Mouse (Mus musculus) hindbrain, embryonic 16.5 days (tissue): ENCODE measurements around the gene Helz2. TPM values are rescaled to one million over a fixed set of nuclear protein-coding genes. Genes with fewer than 3 reads are reported as not detected.

Experiments used
- ATAC-seq: fragments of 200-750 bp; cut with Nextera tagmentation; 2 replicates; pipeline ENCODE4 v1.8.0; 2017; ENCODE audit warnings: moderate TSS enrichment, moderate library complexity
- H3K27ac ChIP-seq: fragments of 300-500 bp; sonication (generic); 2 replicates; pipeline ENCODE4 v1.5.1; 2014; ENCODE audit warnings: low read depth, mild to moderate bottlenecking, control low read depth, low read length, moderate library complexity
- H3K27me3 ChIP-seq: fragments of 300-500 bp; sonication (generic); replicated peaks from 2 replicates; pipeline ENCODE4 v1.6.1; 2014; ENCODE audit warnings: low read length; ENCODE audit not compliant: control insufficient read depth, insufficient read depth
- H3K36me3 ChIP-seq: fragments of 300-500 bp; sonication (generic); 2 replicates; pipeline ENCODE4 v1.6.1; 2014; ENCODE audit warnings: mild to moderate bottlenecking, low read length, moderate library complexity, mixed read lengths; ENCODE audit not compliant: control insufficient read depth, insufficient read depth
- H3K4me1 ChIP-seq: fragments of 300-500 bp; sonication (generic); 2 replicates; pipeline ENCODE4 v1.6.1; 2014; ENCODE audit warnings: low read depth, low read length; ENCODE audit not compliant: control insufficient read depth, insufficient read depth
- H3K4me2 ChIP-seq: fragments of 300-500 bp; sonication (generic); 2 replicates; pipeline ENCODE4 v1.6.1; 2014; ENCODE audit warnings: mild to moderate bottlenecking, low read length, control low read depth, moderate library complexity
- H3K4me3 ChIP-seq: fragments of 300-500 bp; sonication (generic); 2 replicates; pipeline ENCODE4 v1.5.1; 2014; ENCODE audit warnings: mild to moderate bottlenecking, low read length, control low read depth, moderate library complexity
- H3K9ac ChIP-seq: fragments of 300-500 bp; sonication (generic); 2 replicates; pipeline ENCODE4 v1.6.1; 2014; ENCODE audit warnings: low read depth, mild to moderate bottlenecking, control low read depth, low read length, moderate library complexity
- H3K9me3 ChIP-seq: fragments of 300-500 bp; sonication (generic); 2 replicates; pipeline ENCODE4 v1.6.1; 2014; ENCODE audit warnings: mild to moderate bottlenecking, low read length, moderate library complexity; ENCODE audit not compliant: control insufficient read depth
- WGBS: fragments of 180-500 bp; shearing (Covaris S2); extraction: QIAGEN DNeasy Blood & Tissue Kit; methylation state at CpG from one replicate; pipeline ENCODE4 v1.1.7; 2014; 5-methylcytosine and 5-hydroxymethylcytosine counted together
- polyA plus RNA-seq: library from polyadenylated mRNA; unstranded; fragments of >200 nt; fragmentation: Nextera tagmentation; extraction: Ambion mirVana; gene quantifications from 2 replicates; pipeline ENCODE4 v1.2.1, GENCODE M21; 2015

The Helz2 gene
- polyA plus RNA-seq, 1 experiment from 2014 or later, result 0.44 TPM

DNA sequence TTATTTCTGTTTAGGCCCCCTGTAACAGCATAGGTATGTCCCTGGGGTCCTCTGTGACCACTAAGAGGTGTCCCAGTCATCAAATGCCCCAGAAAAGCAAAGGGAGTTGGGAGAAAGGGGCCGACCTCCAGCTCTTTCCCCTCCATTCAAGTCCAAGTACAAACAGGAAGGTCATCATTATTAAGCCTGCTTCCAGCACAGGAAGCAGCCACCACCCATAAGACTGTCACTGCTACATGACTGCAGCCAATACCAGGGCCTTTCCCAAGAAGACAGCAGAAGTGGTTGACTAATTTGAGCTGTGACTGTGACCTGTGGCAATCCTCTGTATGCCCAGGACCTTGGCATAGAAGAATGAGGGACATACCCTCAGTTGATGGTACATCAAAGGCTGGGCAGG lies 13.5 kb downstream of the Helz2 start:
- H3K4me3 ChIP-seq, result no peak overlapping the region
- no peak overlapping the region for H3K9ac ChIP-seq
- no peaks in the 10 kb centered on the region for H3K27me3 ChIP-seq
- no peaks in the 10 kb centered on the region for H3K9me3 ChIP-seq
- no peak overlapping the region for H3K27ac ChIP-seq
- H3K4me1 ChIP-seq, result no peaks in the 10 kb centered on the region
- 86% methylated on average over 1 of the region's 1 CpGs for WGBS
- no peak for ATAC-seq
- H3K36me3 ChIP-seq, result no peaks in the 10 kb centered on the region
- no peak overlapping the region for H3K4me2 ChIP-seq

DNA sequence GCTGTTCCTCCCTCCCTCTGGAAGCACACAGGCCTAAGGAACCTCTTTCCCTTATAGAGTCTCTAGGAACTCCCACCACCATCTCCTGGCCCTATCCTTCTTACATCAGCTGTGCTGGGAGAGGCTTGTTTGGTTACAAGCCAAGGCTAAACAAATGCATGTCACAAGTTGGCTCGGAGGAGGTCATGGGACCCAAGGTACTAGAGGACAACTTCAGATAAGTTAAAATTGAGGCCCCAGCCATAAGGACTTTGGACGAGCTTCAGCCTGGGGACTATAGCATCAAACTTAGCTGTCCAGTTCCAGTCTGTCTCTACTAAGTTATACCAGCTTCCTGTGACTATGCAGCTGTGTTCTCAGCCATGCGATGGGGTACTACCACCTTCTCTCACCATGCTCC lies 14.7 kb downstream of the Helz2 start:
- no peak overlapping the region for H3K27ac ChIP-seq
- H3K4me2 ChIP-seq, result no peak overlapping the region
- WGBS, result 88% methylated on average over 3 of the region's 3 CpGs
- no peaks in the 10 kb centered on the region for H3K4me1 ChIP-seq
- H3K9ac ChIP-seq, result no peak overlapping the region
- H3K36me3 ChIP-seq, result no peaks in the 10 kb centered on the region
- no peak for ATAC-seq
- H3K4me3 ChIP-seq, result no peak overlapping the region
- no peaks in the 10 kb centered on the region for H3K27me3 ChIP-seq
- no peaks in the 10 kb centered on the region for H3K9me3 ChIP-seq

DNA sequence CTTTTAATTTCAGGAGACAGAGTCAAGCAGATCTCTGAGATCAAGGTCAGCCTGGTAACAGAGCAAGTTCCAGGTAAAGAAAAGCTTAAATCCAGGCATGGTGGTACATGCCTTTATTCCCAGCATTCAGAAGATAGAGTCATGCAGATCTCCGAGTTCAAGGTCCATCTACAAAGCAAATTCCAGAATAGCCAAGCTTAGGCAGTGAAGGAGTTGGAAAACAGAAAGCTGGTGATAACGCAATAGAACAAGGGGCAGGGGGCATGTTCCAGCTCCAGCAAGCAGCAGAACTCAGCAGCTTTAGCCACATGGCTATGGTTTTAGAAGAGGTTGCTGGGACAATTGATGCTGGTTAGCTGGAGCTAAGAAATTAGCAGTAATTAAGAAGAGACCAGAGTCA lies 16.8 kb downstream of the Helz2 start:
- no peaks in the 10 kb centered on the region for H3K9me3 ChIP-seq
- H3K27me3 ChIP-seq, result no peaks in the 10 kb centered on the region
- peaks cover under 1% of the 10 kb centered on the region for H3K4me1 ChIP-seq
- no peak overlapping the region for H3K4me2 ChIP-seq
- H3K4me3 ChIP-seq, result no peak overlapping the region
- no peak overlapping the region for H3K9ac ChIP-seq
- no peaks in the 10 kb centered on the region for H3K36me3 ChIP-seq
- H3K27ac ChIP-seq, result no peak overlapping the region
- WGBS, result 97% methylated on average over 2 of the region's 2 CpGs
- no peak for ATAC-seq

DNA sequence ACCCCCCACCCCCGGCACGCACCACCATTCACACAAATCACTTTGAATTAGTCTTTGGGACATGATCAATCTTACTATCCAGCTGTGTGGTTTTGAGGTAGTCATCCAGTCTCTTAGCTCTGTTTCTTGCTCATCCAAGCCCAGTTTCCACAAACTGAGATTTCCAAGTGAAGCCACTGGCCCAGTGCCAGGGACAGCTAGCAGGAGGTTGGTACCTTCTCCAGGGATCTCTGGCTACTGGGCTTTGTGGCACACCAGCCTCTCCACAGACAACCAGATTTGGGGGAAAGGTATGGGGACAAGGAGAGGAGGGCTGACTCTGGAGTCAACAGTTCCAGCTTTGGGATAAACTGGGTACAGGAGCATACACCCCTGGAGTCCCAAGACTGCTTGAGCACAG lies 21.5 kb downstream of the Helz2 start:
- WGBS, result 46% methylated on average over 2 of the region's 2 CpGs
- Histone ChIP-seq H3K4me3 (no peak overlapping the region; the same call in 1 of the 2 replicates), H3K27ac (no peak overlapping the region)

DNA sequence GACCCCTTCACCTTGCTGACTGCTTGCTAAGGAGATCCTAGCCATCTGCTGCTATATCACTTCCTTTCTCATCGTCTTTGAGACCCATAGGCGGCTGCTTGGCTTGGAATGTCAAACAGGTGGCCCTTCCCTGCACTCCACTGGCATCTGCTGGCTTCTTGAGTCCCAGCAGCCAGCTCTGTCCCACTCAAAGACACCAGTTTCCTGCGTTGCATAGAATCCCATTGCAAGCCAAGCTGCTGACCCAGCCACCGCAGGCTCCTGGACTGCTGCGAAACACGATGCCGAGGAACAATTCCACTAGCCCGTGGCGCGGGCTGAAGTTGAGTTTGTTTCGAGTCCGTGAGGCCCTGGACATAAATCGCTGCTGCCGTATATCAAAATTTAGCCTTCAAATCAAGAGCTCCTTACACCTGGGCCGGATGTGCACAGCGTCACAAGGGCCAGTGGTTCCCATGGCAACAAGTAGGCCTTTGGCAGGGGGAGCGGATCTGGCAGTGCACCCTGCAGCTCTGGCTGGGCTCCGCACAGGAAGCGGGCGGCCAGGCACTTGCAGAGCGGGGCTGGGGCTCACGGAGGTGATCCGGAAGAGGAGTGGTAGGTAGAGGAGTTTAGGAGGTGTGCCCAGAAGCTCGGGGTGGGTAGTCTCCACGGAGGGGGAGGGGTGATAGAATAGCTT lies 22.1 kb downstream of the Helz2 start, which contains the start of gene Fndc11:
Gene Fndc11, plus strand, starts transcription at position 476 of the 679 bp plus-strand sequence.
- peak within 1 kb of the TSS; percentile 34 for H3K4me3 ChIP-seq
- no peaks in the 10 kb centered on the region for H3K9me3 ChIP-seq
- H3K27ac ChIP-seq, result 0 out of 2 replicates have a peak within 1 kb of the TSS, but pooled peaks have one; percentile 20
- H3K4me1 ChIP-seq, result peaks cover 8% of the 10 kb centered on the region
- WGBS, result 4% methylated on average over 25 of the region's 25 CpGs
- H3K36me3 ChIP-seq, result no peaks in the 10 kb centered on the region
- H3K27me3 ChIP-seq, result no peaks in the 10 kb centered on the region
- H3K9ac ChIP-seq, result peak within 1 kb of the TSS; percentile 50
- H3K4me2 ChIP-seq, result peak within 1 kb of the TSS; percentile 69
- ATAC-seq, result peak; percentile 94

More for the DNA sequence above, 21.5 kb downstream of the Helz2 start:
- Histone ChIP-seq H3K4me2 (peak overlapping the region; percentile 69), H3K9ac (no peak overlapping the region), H3K27me3 (no peaks in the 10 kb centered on the region), H3K4me1 (peaks cover 8% of the 10 kb centered on the region), H3K9me3 (no peaks in the 10 kb centered on the region), H3K36me3 (no peaks in the 10 kb centered on the region)
- no peak for ATAC-seq

DNA sequence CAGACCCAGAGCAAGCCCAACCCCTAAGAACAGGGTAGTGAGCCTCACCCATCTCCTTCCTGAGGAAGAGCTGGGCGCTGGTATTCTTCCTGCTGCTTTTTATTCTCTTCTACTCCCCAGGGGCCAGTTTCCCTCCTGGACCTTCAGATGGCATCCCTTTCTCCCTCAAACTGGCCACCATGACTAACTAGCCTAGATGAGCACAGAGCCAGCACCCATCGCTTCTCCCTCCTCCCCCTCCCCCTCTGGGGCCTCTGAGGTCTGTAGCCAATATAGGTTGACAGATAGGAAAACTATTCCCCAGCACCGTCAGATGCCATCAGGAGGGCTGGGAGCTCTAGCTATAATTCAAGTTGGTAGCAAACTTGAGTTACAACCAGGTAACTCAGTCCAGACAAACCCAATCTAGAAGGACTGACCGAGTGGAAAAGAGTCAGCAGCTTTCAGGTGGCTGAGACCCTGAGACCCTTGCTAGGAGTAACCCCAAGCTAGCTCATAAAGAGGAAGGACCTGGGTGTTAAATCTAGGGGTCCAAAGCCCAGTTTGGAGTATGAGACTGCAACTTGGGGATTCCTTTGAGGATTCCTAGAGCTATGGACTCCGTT lies 22.8 kb downstream of the Helz2 start:
- 69% methylated on average over 5 of the region's 5 CpGs for WGBS
- H3K4me3 ChIP-seq, result no peak overlapping the region
- no peak overlapping the region; the same call in 1 of the 2 replicates for H3K4me2 ChIP-seq

DNA sequence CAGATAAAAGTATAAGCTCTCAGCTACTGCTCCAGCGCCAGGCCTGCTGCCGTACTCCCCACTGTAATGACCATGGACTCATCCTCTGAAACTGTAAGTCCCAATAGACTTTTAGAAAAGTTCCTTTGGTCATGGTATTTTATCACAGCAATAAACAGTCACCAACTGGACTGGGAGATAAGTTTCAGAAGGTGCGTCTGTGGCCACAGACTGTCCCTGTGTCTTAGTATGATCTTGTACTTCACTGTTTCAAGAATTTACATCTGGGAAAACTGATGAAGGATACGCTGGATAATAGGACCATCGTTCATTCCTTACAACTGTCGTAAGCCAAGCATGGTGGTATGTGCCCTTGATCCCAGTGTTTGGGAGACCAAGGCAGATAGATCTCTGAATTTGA lies 25.8 kb downstream of the Helz2 start:
- 90% methylated on average over 6 of the region's 6 CpGs for WGBS
- no peak overlapping the region for H3K27ac ChIP-seq
- H3K4me1 ChIP-seq, result peaks cover 19% of the 10 kb centered on the region
- H3K9me3 ChIP-seq, result no peaks in the 10 kb centered on the region
- H3K36me3 ChIP-seq, result no peaks in the 10 kb centered on the region
- no peak overlapping the region for H3K9ac ChIP-seq
- H3K4me3 ChIP-seq, result no peak overlapping the region
- H3K27me3 ChIP-seq, result peaks cover 24% of the 10 kb centered on the region
- ATAC-seq, result no peak
- H3K4me2 ChIP-seq, result no peak overlapping the region

More for the DNA sequence above, 22.8 kb downstream of the Helz2 start:
- Histone ChIP-seq H3K9me3 (no peaks in the 10 kb centered on the region), H3K9ac (no peak overlapping the region), H3K27ac (0 out of 2 replicates have a peak overlapping the region, but pooled peaks have one; percentile 20), H3K27me3 (no peaks in the 10 kb centered on the region), H3K36me3 (no peaks in the 10 kb centered on the region), H3K4me1 (peaks cover 8% of the 10 kb centered on the region)
- ATAC-seq, result no peak

DNA sequence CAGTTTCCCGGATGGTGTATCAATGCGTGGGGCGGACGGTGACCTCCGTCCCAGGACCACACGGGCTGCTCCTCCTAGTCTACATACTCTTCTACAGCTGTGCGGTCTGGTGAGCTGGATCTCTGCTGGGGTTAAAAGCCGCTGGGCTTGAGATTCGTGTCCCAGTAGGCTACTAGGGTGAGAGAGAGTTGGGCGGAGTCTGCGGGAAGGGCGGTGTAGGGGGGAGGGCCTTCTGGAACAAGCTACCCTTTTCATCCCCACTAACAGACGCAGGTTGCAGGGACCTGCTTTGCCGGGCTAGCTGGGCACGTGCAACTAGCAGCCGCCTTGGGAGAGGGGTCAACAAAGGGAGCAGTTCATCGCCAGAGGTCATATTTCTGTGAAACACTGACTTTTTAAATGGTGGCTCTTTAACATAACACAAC lies 28.8 kb downstream of the Helz2 start, which contains the start of gene Srms:
Gene Srms, minus strand, starts transcription at position 165 of the 425 bp plus-strand sequence.
- H3K9me3 ChIP-seq, result no peaks in the 10 kb centered on the region
- peaks cover 11% of the 10 kb centered on the region for H3K4me1 ChIP-seq
- peak within 1 kb of the TSS; percentile 60 for H3K4me2 ChIP-seq
- H3K27me3 ChIP-seq, result peaks cover 25% of the 10 kb centered on the region
- H3K9ac ChIP-seq, result peak within 1 kb of the TSS; percentile 43
- H3K27ac ChIP-seq, result no peak within 1 kb of the TSS
- H3K4me3 ChIP-seq, result peak within 1 kb of the TSS; percentile 34
- H3K36me3 ChIP-seq, result no peaks in the 10 kb centered on the region
- under 1% methylated on average over 17 of the region's 17 CpGs for WGBS
- no peak for ATAC-seq

DNA sequence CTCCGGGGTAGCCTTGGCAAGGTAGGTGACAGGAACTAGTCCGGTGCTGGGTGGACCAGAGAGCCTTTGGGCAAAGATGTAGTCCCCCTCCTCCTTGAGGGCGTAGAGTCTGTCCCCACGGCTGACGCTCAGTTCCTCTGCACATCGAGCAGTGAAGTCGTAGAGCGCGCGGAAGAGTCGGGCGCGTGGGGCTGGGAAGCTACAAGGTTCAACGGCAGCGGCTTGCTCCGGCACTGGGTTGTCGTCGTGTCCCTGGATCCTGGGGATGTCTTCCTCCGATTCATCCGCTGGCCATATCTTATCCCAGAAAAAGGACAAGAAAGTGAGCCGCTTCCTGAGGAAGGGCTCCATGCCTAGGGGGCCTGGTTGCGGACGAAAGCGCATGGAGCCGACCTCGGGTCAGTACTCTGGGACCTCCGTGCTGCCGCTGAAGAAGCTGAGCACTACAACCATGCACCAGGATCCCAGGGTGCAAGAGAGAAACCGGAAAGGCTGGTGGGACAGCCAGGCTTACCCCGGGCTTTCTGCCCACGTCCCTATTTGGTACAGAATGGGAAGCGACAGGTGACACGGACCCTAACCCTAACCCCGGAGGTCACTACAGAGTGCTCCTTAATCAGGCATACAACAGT lies 29.3 kb downstream of the Helz2 start:
- H3K27ac ChIP-seq, result no peak overlapping the region
- peaks cover 11% of the 10 kb centered on the region for H3K4me1 ChIP-seq
- H3K4me2 ChIP-seq, result peak overlapping the region; percentile 60
- peaks cover 25% of the 10 kb centered on the region for H3K27me3 ChIP-seq
- H3K9me3 ChIP-seq, result no peaks in the 10 kb centered on the region
- peak overlapping the region; percentile 34 for H3K4me3 ChIP-seq
- H3K9ac ChIP-seq, result peak overlapping the region; percentile 43
- 3% methylated on average over 34 of the region's 34 CpGs for WGBS
- no peaks in the 10 kb centered on the region for H3K36me3 ChIP-seq
- no peak for ATAC-seq
